Mouse (Mus musculus): ENCODE data around the gene E130114P18Rik.

The E130114P18Rik gene

GRCm38 (mm10) chr4:97775494-97776265, 2.2 kb downstream of the E130114P18Rik start:
- DNase-seq = no peak

- peak; percentile 83 to 85 for DNase-seq
Observed at GRCm38 (mm10) chr4:97775059-97775458, 2.8 kb downstream of the E130114P18Rik start.

- DNase-seq = no peak
Observed at GRCm38 (mm10) chr4:97774446-97774950, 3.4 kb downstream of the E130114P18Rik start.

GRCm38 (mm10) chr4:97773791-97774190, 4.1 kb downstream of the E130114P18Rik start:
- no peak for DNase-seq

GRCm38 (mm10) chr4:97773110-97773593, 4.7 kb downstream of the E130114P18Rik start:
- DNase-seq = peak; percentile 92 to 97

GRCm38 (mm10) chr4:97772641-97773040, 5.2 kb downstream of the E130114P18Rik start, which contains the start of gene Nfia:
TSS of gene Nfia (plus strand) at chr4:97772734.
- DNase-seq = no peak

GRCm38 (mm10) chr4:97772084-97772484, 5.8 kb downstream of the E130114P18Rik start:
- peak; percentile 99 for DNase-seq

- DNase-seq = no peak
Observed at GRCm38 (mm10) chr4:97771426-97771825, 6.5 kb downstream of the E130114P18Rik start.

- no peak for DNase-seq
Observed at GRCm38 (mm10) chr4:97769861-97770260, 8.0 kb downstream of the E130114P18Rik start.

GRCm38 (mm10) chr4:97767516-97767915, 10.4 kb downstream of the E130114P18Rik start:
- no peak for DNase-seq

- no peak for DNase-seq
Observed at GRCm38 (mm10) chr4:97767025-97767424, 10.9 kb downstream of the E130114P18Rik start.

- no peak for DNase-seq
Observed at GRCm38 (mm10) chr4:97766100-97766499, 11.8 kb downstream of the E130114P18Rik start.

GRCm38 (mm10) chr4:97765341-97766020, 12.4 kb downstream of the E130114P18Rik start:
- no peak for DNase-seq

- no peak for DNase-seq
Observed at GRCm38 (mm10) chr4:97764616-97765015, 13.3 kb downstream of the E130114P18Rik start.

- no peak for DNase-seq
Observed at GRCm38 (mm10) chr4:97758661-97759060, 19.2 kb downstream of the E130114P18Rik start.

- peak; percentile 36 to 43 for DNase-seq
Observed at GRCm38 (mm10) chr4:97757978-97758461, 19.9 kb downstream of the E130114P18Rik start.

GRCm38 (mm10) chr4:97757207-97757977, 20.5 kb downstream of the E130114P18Rik start:
- DNase-seq = peak; percentile 68 to 69

- peak; percentile 80 to 82 for DNase-seq
Observed at GRCm38 (mm10) chr4:97754241-97754640, 23.6 kb downstream of the E130114P18Rik start.

GRCm38 (mm10) chr4:97753521-97753920, 24.4 kb downstream of the E130114P18Rik start:
- no peak for DNase-seq

- DNase-seq = no peak
Observed at GRCm38 (mm10) chr4:97752276-97753010, 25.4 kb downstream of the E130114P18Rik start.

- DNase-seq = peak; percentile 83
Observed at GRCm38 (mm10) chr4:97751483-97752251, 26.2 kb downstream of the E130114P18Rik start.

All from lung, adult 18-20 months (tissue).